Mouse (Mus musculus): ENCODE results near the gene Irs2. TPM values are rescaled to one million over a fixed set of nuclear protein-coding genes. Genes with fewer than 3 reads are reported as not detected.

The Irs2 gene
- polyA plus RNA-seq, 1 experiment from 2014 or later: 5.4 TPM

DNA sequence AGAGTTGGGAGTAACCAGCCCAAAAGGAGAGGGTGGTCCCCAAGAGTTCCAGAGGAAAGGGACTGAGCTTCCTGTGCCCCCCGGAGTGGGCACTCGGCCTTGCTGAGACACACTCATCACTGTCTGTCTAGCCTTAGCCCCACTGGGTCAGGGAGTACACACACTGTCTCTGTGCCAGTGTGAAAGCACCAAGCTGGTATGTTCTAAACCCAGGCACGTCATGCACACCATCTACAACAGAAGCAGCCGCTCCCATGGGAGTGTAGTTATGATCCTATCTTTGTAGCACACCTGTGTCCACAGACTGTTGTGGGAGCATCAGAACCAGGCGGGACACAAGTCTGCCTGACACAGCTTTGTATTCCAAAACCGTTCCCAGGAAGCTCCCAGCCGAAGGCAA, 31.8 kb upstream of the Irs2 start:
- no peak overlapping the region for H3K27ac ChIP-seq (replicated peaks; ENCODE audit: low read depth, low read length)
- H3K4me2 ChIP-seq (ENCODE audit: low read length): no peak overlapping the region
- no peaks in the 10 kb centered on the region for H3K36me3 ChIP-seq (ENCODE audit: control insufficient read depth, insufficient read depth, low read length)
- no peak for DNase-seq
- H3K9me3 ChIP-seq (ENCODE audit: control insufficient read depth, low read length): no peaks in the 10 kb centered on the region
- peaks cover 22% of the 10 kb centered on the region for H3K4me1 ChIP-seq (ENCODE audit: control insufficient read depth, insufficient read depth, low read length)
- no peak for ATAC-seq (ENCODE audit: low FRiP score, low TSS enrichment)
- H3K27me3 ChIP-seq (ENCODE audit: control insufficient read depth, insufficient read depth, low read length): no peaks in the 10 kb centered on the region
- 87% methylated on average over 7 of the region's 7 CpGs for WGBS
- H3K9ac ChIP-seq (replicated peaks; ENCODE audit: low read length): no peak overlapping the region
- no peak overlapping the region for H3K4me3 ChIP-seq (replicated peaks; ENCODE audit: low read depth, low read length)

DNA sequence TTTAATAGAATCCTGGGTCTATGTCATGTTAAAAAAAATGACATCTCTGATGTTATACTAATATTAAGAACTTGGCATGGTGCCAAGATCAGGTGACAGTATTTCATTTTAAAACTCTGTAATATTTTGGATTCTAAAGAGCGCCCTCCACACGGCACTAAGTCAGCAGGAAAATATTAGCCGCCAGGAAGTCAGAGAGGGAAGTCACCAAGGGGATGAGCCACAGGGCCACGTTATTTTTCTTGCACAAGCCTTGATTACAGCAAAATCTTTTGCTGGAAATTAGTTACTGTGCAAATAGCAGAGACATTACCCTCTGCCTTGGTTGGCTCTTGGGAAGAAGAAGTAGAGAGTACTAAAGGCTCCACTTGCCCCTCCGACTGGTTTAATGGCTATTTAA, 30.5 kb upstream of the Irs2 start:
- DNase-seq (no peak), ATAC-seq (ENCODE audit: low FRiP score, low TSS enrichment) (no peak)
- Histone ChIP-seq H3K4me1 (ENCODE audit: control insufficient read depth, insufficient read depth, low read length) (peaks cover 22% of the 10 kb centered on the region), H3K9ac (replicated peaks; ENCODE audit: low read length) (no peak overlapping the region), H3K27ac (replicated peaks; ENCODE audit: low read depth, low read length) (no peak overlapping the region), H3K27me3 (ENCODE audit: control insufficient read depth, insufficient read depth, low read length) (no peaks in the 10 kb centered on the region), H3K36me3 (ENCODE audit: control insufficient read depth, insufficient read depth, low read length) (no peaks in the 10 kb centered on the region), H3K4me2 (ENCODE audit: low read length) (no peak overlapping the region), H3K9me3 (ENCODE audit: control insufficient read depth, low read length) (no peaks in the 10 kb centered on the region), H3K4me3 (replicated peaks; ENCODE audit: low read depth, low read length) (no peak overlapping the region)
- WGBS: 86% methylated on average over 5 of the region's 5 CpGs

DNA sequence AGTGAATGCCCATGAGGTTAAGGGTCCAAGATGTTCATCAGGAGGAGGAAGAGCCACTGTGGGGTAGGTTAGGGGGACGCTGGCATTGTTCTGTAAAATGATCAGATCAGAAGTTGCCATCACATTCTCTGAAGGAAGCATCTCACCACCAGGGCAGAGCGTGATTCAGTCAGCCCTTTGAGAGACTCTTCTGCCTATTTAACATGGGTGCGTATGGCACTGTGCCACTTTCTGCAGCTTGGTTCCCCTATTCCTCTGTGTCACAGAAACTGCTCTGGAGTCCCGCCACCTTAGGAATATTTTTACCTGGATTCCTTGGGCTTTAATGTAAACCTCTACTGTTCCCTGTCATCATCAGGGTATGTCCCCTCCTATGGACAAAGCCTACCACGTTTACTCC, 30.1 kb upstream of the Irs2 start:
- no peaks in the 10 kb centered on the region for H3K27me3 ChIP-seq (ENCODE audit: control insufficient read depth, insufficient read depth, low read length)
- DNase-seq (no peak), ATAC-seq (ENCODE audit: low FRiP score, low TSS enrichment) (no peak)
- H3K9me3 ChIP-seq (ENCODE audit: control insufficient read depth, low read length): no peaks in the 10 kb centered on the region
- no peak overlapping the region for H3K4me2 ChIP-seq (ENCODE audit: low read length)
- no peak overlapping the region for H3K4me3 ChIP-seq (replicated peaks; ENCODE audit: low read depth, low read length)
- H3K27ac ChIP-seq (replicated peaks; ENCODE audit: low read depth, low read length): no peak overlapping the region
- H3K36me3 ChIP-seq (ENCODE audit: control insufficient read depth, insufficient read depth, low read length): no peaks in the 10 kb centered on the region
- peaks cover 20% of the 10 kb centered on the region for H3K4me1 ChIP-seq (ENCODE audit: control insufficient read depth, insufficient read depth, low read length)
- 90% methylated on average over 5 of the region's 5 CpGs for WGBS
- H3K9ac ChIP-seq (replicated peaks; ENCODE audit: low read length): no peak overlapping the region

DNA sequence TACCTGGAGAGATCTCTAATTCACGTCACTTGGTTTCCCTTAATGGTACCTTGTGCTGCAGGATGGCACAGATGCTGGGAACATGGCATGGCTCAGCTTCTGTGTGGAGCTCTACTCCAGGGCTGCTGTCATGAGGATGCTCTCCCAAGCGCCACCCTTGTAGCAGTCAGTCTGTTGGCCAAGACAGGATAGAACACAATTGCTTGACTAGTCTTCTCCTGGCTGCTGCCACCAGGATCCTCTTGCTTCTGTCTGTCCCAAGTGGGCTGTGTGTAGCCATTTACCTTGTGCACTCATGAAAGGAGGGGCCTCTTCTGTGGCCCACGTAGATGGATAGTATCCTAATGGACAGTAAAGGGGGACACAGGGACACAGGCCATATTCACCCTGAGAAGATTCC, 28.5 kb upstream of the Irs2 start:
- Histone ChIP-seq H3K4me3 (replicated peaks; ENCODE audit: low read depth, low read length) (no peak overlapping the region), H3K9ac (replicated peaks; ENCODE audit: low read length) (no peak overlapping the region), H3K4me1 (ENCODE audit: control insufficient read depth, insufficient read depth, low read length) (peaks cover 14% of the 10 kb centered on the region), H3K27me3 (ENCODE audit: control insufficient read depth, insufficient read depth, low read length) (no peaks in the 10 kb centered on the region), H3K9me3 (ENCODE audit: control insufficient read depth, low read length) (no peaks in the 10 kb centered on the region), H3K36me3 (ENCODE audit: control insufficient read depth, insufficient read depth, low read length) (no peaks in the 10 kb centered on the region), H3K27ac (replicated peaks; ENCODE audit: low read depth, low read length) (no peak overlapping the region), H3K4me2 (ENCODE audit: low read length) (no peak overlapping the region)
- ATAC-seq (ENCODE audit: low FRiP score, low TSS enrichment) (no peak), DNase-seq (no peak)
- WGBS: 94% methylated on average over 3 of the region's 3 CpGs

DNA sequence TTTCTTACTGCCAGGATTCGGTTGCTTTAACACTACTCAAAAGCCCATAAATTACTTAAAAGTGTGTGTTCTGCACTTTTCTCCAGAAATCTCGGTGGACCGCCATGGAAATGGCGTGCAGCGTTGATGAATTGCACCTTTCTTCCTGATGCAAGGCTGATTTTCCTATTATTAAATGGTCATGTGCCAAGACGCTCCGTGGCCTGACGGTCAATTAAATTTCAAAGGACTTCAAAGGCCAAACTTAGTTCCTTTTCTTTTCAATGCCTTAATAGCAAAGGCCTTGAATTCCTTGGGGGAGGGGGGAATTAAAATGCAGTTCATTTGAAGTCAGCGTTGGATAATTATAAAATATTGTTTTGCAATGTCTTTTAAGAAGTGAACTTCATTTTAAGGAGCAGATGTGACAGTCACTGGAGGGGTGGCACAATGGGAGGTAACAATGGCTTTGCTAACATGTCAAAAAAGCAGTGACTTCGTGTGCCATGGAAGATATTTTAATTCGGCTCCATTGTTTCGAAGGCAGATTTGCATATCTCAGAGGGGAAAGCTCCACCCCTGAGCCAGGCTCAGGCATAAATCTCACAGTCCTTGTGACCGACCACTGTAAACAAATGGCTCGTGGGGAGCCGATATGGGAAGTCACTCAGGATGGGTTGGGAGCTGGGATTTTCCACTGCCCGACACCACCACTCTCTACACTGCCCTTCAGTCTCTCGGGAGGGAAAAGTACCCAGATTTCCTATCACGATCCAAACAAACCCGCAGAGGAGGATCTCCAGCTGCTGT, 27.6 kb upstream of the Irs2 start:
- no peak overlapping the region for H3K9ac ChIP-seq (replicated peaks; ENCODE audit: low read length)
- H3K9me3 ChIP-seq (ENCODE audit: control insufficient read depth, low read length): no peaks in the 10 kb centered on the region
- H3K27ac ChIP-seq (replicated peaks; ENCODE audit: low read depth, low read length): no peak overlapping the region
- peak overlapping the region; percentile 34 for H3K4me2 ChIP-seq (ENCODE audit: low read length)
- no peaks in the 10 kb centered on the region for H3K36me3 ChIP-seq (ENCODE audit: control insufficient read depth, insufficient read depth, low read length)
- peaks cover 14% of the 10 kb centered on the region for H3K4me1 ChIP-seq (ENCODE audit: control insufficient read depth, insufficient read depth, low read length)
- WGBS: 8% methylated on average over 19 of the region's 19 CpGs
- DNase-seq: peak; percentile 65
- peak; percentile 57; the same call in 1 of the 2 replicates for ATAC-seq (ENCODE audit: low FRiP score, low TSS enrichment)
- no peaks in the 10 kb centered on the region for H3K27me3 ChIP-seq (ENCODE audit: control insufficient read depth, insufficient read depth, low read length)
- H3K4me3 ChIP-seq (replicated peaks; ENCODE audit: low read depth, low read length): 0 out of 2 replicates have a peak overlapping the region, but pooled peaks have one; percentile 2

DNA sequence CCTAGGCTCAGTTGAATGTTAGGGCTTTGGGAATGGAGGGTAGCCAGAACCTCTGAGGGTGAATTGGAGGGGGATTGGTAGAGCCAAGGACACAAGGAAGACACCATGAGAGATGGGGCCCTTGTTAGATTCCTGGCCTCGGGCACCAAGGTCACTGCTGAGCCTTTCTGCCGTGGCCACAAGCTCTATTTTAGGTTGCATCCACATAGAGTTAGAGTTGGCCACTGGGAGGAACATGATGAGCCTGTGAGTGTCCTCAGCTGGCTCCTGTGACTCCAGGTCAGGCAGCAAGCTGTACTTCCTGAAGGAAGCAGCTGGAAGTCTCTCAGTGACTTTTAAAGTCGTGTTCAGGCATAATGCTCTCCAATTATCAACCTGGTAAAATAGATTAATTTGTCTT, 16.6 kb upstream of the Irs2 start:
- Histone ChIP-seq H3K4me1 (ENCODE audit: control insufficient read depth, insufficient read depth, low read length) (no peaks in the 10 kb centered on the region), H3K27ac (replicated peaks; ENCODE audit: low read depth, low read length) (no peak overlapping the region), H3K4me2 (ENCODE audit: low read length) (no peak overlapping the region), H3K9me3 (ENCODE audit: control insufficient read depth, low read length) (no peaks in the 10 kb centered on the region), H3K36me3 (ENCODE audit: control insufficient read depth, insufficient read depth, low read length) (no peaks in the 10 kb centered on the region), H3K4me3 (replicated peaks; ENCODE audit: low read depth, low read length) (no peak overlapping the region), H3K27me3 (ENCODE audit: control insufficient read depth, insufficient read depth, low read length) (no peaks in the 10 kb centered on the region), H3K9ac (replicated peaks; ENCODE audit: low read length) (no peak overlapping the region)
- ATAC-seq (ENCODE audit: low FRiP score, low TSS enrichment) (no peak), DNase-seq (no peak)
- 61% methylated on average over 3 of the region's 3 CpGs for WGBS

DNA sequence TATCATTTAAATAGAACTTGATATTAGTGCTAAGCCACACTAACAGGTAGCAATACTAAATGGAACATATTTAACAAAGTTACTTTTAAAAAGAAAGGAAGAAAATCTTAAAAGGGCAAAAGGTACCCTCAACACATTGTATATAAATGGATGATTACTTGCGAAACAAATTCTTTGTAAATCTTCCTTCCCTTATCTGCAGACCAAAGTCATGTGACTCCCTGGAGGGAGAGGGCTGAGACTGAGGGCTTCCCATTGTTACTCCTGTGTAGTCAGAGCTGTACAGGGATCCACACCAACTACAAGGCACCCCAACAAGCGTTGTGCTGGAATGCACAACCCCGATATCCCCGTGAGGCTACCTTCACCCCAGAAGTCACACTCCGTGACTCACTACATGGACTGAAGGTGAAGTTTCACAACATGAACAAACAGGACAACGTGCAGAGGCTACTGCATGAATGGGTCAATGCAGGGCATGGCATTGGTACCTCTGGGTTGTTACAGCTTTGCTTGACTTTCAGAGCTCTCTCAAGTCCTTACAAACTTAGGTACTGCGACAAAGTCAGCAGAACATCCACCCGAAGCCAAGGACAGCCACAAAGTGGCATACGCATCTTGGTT, 12.8 kb upstream of the Irs2 start:
- no peak for DNase-seq
- no peaks in the 10 kb centered on the region for H3K4me1 ChIP-seq (ENCODE audit: control insufficient read depth, insufficient read depth, low read length)

DNA sequence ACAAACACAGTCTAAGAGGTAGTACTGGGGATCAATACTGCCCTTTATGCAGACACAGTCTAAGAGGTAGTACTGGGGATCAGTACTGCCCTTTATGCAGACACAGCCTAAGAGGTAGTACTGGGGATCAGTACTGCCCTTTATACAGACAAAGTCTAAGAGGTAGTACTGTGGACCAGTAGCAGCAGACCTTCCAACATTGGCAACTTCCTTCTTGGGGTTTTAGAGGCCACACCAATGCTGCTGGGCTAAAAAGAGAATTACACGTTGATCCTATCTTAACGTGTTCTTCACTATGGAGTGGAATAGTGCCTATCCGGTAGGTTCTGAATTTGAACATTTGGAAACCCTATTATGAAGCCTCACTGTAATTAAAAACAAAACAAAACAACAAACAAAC, 7.4 kb upstream of the Irs2 start:
- Histone ChIP-seq H3K27ac (replicated peaks; ENCODE audit: low read depth, low read length) (no peak overlapping the region), H3K4me1 (ENCODE audit: control insufficient read depth, insufficient read depth, low read length) (peaks cover 5% of the 10 kb centered on the region), H3K4me2 (ENCODE audit: low read length) (no peak overlapping the region), H3K27me3 (ENCODE audit: control insufficient read depth, insufficient read depth, low read length) (no peaks in the 10 kb centered on the region), H3K4me3 (replicated peaks; ENCODE audit: low read depth, low read length) (no peak overlapping the region), H3K36me3 (ENCODE audit: control insufficient read depth, insufficient read depth, low read length) (no peaks in the 10 kb centered on the region), H3K9me3 (ENCODE audit: control insufficient read depth, low read length) (no peaks in the 10 kb centered on the region), H3K9ac (replicated peaks; ENCODE audit: low read length) (no peak overlapping the region)
- WGBS: 88% methylated on average over 3 of the region's 3 CpGs
- DNase-seq (no peak), ATAC-seq (ENCODE audit: low FRiP score, low TSS enrichment) (no peak)

More for the DNA sequence above, 12.8 kb upstream of the Irs2 start:
- Histone ChIP-seq H3K9ac (replicated peaks; ENCODE audit: low read length) (no peak overlapping the region), H3K27me3 (ENCODE audit: control insufficient read depth, insufficient read depth, low read length) (no peaks in the 10 kb centered on the region), H3K4me3 (replicated peaks; ENCODE audit: low read depth, low read length) (no peak overlapping the region), H3K4me2 (ENCODE audit: low read length) (no peak overlapping the region), H3K36me3 (ENCODE audit: control insufficient read depth, insufficient read depth, low read length) (no peaks in the 10 kb centered on the region), H3K9me3 (ENCODE audit: control insufficient read depth, low read length) (no peaks in the 10 kb centered on the region), H3K27ac (replicated peaks; ENCODE audit: low read depth, low read length) (no peak overlapping the region)
- WGBS: 93% methylated on average over 9 of the region's 9 CpGs
- no peak for ATAC-seq (ENCODE audit: low FRiP score, low TSS enrichment)

DNA sequence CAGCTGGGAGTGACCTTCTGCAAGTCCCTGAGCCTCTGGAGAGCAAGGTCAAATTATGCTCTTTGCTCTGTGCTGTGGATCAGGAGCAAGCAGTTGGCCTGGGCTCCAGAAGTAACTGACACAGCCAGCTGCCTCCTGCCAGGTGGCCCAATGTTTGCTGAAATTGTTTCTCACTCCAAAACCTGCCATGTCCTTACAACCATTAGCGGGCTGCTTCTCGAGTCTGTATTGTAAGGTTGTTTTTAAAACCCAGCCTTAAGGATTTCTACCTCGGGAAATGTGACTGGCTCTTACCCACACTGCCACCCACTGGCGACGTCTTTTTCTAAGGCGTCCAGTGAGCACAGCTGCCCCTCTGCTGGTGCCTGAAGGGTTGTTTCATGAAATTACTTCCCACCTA, 5.0 kb upstream of the Irs2 start:
- no peaks in the 10 kb centered on the region for H3K27me3 ChIP-seq (ENCODE audit: control insufficient read depth, insufficient read depth, low read length)
- no peak overlapping the region for H3K27ac ChIP-seq (replicated peaks; ENCODE audit: low read depth, low read length)
- no peaks in the 10 kb centered on the region for H3K9me3 ChIP-seq (ENCODE audit: control insufficient read depth, low read length)
- WGBS: 2% methylated on average over 6 of the region's 6 CpGs
- peaks cover 12% of the 10 kb centered on the region for H3K4me1 ChIP-seq (ENCODE audit: control insufficient read depth, insufficient read depth, low read length)
- no peaks in the 10 kb centered on the region for H3K36me3 ChIP-seq (ENCODE audit: control insufficient read depth, insufficient read depth, low read length)
- H3K4me3 ChIP-seq (replicated peaks; ENCODE audit: low read depth, low read length): no peak overlapping the region
- ATAC-seq (ENCODE audit: low FRiP score, low TSS enrichment): no peak
- DNase-seq: peak; percentile 88
- H3K9ac ChIP-seq (replicated peaks; ENCODE audit: low read length): no peak overlapping the region
- no peak overlapping the region for H3K4me2 ChIP-seq (ENCODE audit: low read length)

Data from midbrain, embryonic 14.5 days (tissue).